In genomic region chrX:7648671-7649304, GRCm38 (mm10) we compare ENCODE assay signal across 8 mouse cellular contexts. TPM values are rescaled to one million over a fixed set of nuclear protein-coding genes. Genes with fewer than 3 reads are reported as not detected.
DNase-seq lines count a peak whose midpoint lies in the region; ATAC-seq and TF ChIP-seq lines count a peak whose summit lies in the region.

No protein-coding gene starts in this region.

- TF ChIP-seq EP300 in lung, postnatal 0 days (IDR thresholded peaks at IDR 0.05): peak; percentile 82

- WGBS in forebrain, embryonic 14.5 days: 37% methylated on average over 25 of the region's 25 CpGs
- WGBS in lung, postnatal 0 days: 10% methylated on average over 25 of the region's 25 CpGs

- peak; percentile 95 for ATAC-seq in G1E (ENCODE audit: extremely low read depth, insufficient number of reproducible peaks, low FRiP score, poor library complexity, severe bottlenecking)
- peak; percentile 96 for ATAC-seq in forebrain, embryonic 14.5 days
- peak; percentile 97 for ATAC-seq in lung, postnatal 0 days

- peak; percentile 80 for DNase-seq in G1E (ENCODE audit: low spot score)
- DNase-seq in cerebellum, adult 11 months: peak; percentile 39
- peak; percentile 96 for DNase-seq in forebrain, embryonic 14.5 days (ENCODE audit: low spot score)
- peak; percentile 77 for DNase-seq in heart, postnatal 25 days (ENCODE audit: low spot score)
- DNase-seq in layer of hippocampus, adult 11-12 months (ENCODE audit: low spot score): peak; percentile 74
- peak; percentile 98 for DNase-seq in lung, postnatal 0 days (ENCODE audit: low spot score)
- DNase-seq in ovary, postnatal 10 days (ENCODE audit: low spot score): peak; percentile 45
- DNase-seq in thymus, postnatal 10 days (ENCODE audit: low spot score in 2 of 2): peak; percentile 67 to 82

- intact Hi-C loops in heart, postnatal 25 days (cut with DNase I): loop anchor here (1.0 to 5.0 kb wide), 3 partner anchors 34 to 76 kb away; partner anchors contain the start of genes Foxp3, Magix and Ppp1r3f

- peaks cover 5% of the 10 kb centered on the region; the same call in 1 of the 2 replicates for H3K27me3 ChIP-seq in G1E (ENCODE audit: insufficient read depth, low read length)
- no peaks in the 10 kb centered on the region for H3K27me3 ChIP-seq in forebrain, embryonic 14.5 days (replicated peaks; ENCODE audit: control insufficient read depth, insufficient read depth, low read length)
- H3K27me3 ChIP-seq in lung, postnatal 0 days (replicated peaks; ENCODE audit: insufficient read depth, low read length): no peaks in the 10 kb centered on the region

- peak overlapping the region; percentile 54 for H3K9ac ChIP-seq in forebrain, embryonic 14.5 days (ENCODE audit: low read length)
- H3K9ac ChIP-seq in lung, postnatal 0 days (replicated peaks; ENCODE audit: low read depth): peak overlapping the region; percentile 36

- peaks cover 15% of the 10 kb centered on the region for H3K4me1 ChIP-seq in G1E (ENCODE audit: insufficient read depth, low read depth, low read length)
- H3K4me1 ChIP-seq in forebrain, embryonic 14.5 days (ENCODE audit: control insufficient read depth, insufficient read depth, low read length): no peaks in the 10 kb centered on the region
- H3K4me1 ChIP-seq in lung, postnatal 0 days (ENCODE audit: insufficient read depth, low read depth, low read length): no peaks in the 10 kb centered on the region

- H3K9me3 ChIP-seq in G1E (replicated peaks): no peaks in the 10 kb centered on the region
- H3K9me3 ChIP-seq in forebrain, embryonic 14.5 days (replicated peaks; ENCODE audit: control insufficient read depth, low read length): no peaks in the 10 kb centered on the region
- H3K9me3 ChIP-seq in lung, postnatal 0 days (ENCODE audit: low read length): no peaks in the 10 kb centered on the region

- H3K4me3 ChIP-seq in G1E (ENCODE audit: low read depth, low read length): peak overlapping the region; percentile 72
- peak overlapping the region; percentile 29 for H3K4me3 ChIP-seq in forebrain, embryonic 14.5 days (ENCODE audit: low read depth, low read length)
- H3K4me3 ChIP-seq in lung, postnatal 0 days (ENCODE audit: low read depth, low read length): peak overlapping the region; percentile 36

- H3K4me2 ChIP-seq in forebrain, embryonic 14.5 days (ENCODE audit: low read length): peak overlapping the region; percentile 48
- H3K4me2 ChIP-seq in lung, postnatal 0 days (replicated peaks; ENCODE audit: low read depth, low read length): peak overlapping the region; percentile 47

- no peak for TF ChIP-seq CTCF in G1E (IDR thresholded peaks at IDR 0.05; ENCODE audit: low read depth, low read length)
- TF ChIP-seq CTCF in lung, postnatal 0 days (IDR thresholded peaks at IDR 0.05): peak; percentile 57

- H3K36me3 ChIP-seq in G1E (replicated peaks): no peaks in the 10 kb centered on the region
- H3K36me3 ChIP-seq in forebrain, embryonic 14.5 days (ENCODE audit: control insufficient read depth, insufficient read depth, low read length): 0 out of 2 replicates have a peak, but pooled peaks cover 8% of the 10 kb centered on the region
- H3K36me3 ChIP-seq in lung, postnatal 0 days (ENCODE audit: insufficient read depth, low read length): no peaks in the 10 kb centered on the region

- peak overlapping the region; percentile 71; the same call in 1 of the 2 replicates for H3K27ac ChIP-seq in forebrain, embryonic 14.5 days (ENCODE audit: low read depth, low read length)
- peak overlapping the region; percentile 84 for H3K27ac ChIP-seq in lung, postnatal 0 days (ENCODE audit: low read length)

RNA-seq across cellular contexts. Expression of gene Prickle3, which starts 8.3 kb away (rescaled TPM):
- total RNA-seq in G1E (2014; fragmentation: Nextera tagmentation) (not detected in 2 replicates), G1E (2017) (0.16 and 0.41 TPM in 2 replicates)
- polyA plus RNA-seq in G1E (2012): 0.04 TPM in 2 replicates
- 0.94 and 1.6 TPM in 2 replicates for polyA plus RNA-seq in forebrain, embryonic 14.5 days (2014; fragmentation: Nextera tagmentation; extraction: Ambion mirVana)
- total RNA-seq in heart, postnatal 25 days (2021): 10 to 100 TPM; 16.5 to 19.9 TPM
- 6.5 and 6.9 TPM in 2 replicates for polyA plus RNA-seq in lung, postnatal 0 days (2015; fragmentation: Nextera tagmentation; extraction: Ambion mirVana)

RNA-seq across cellular contexts. Expression of gene Syp, which starts 10.5 kb away (rescaled TPM):
- total RNA-seq in G1E (2014; fragmentation: Nextera tagmentation): 0.39 and 0.83 TPM in 2 replicates
- 0.49 and 0.58 TPM in 2 replicates for total RNA-seq in G1E (2017)
- 0.22 and 0.38 TPM in 2 replicates for polyA plus RNA-seq in G1E (2012)
- polyA plus RNA-seq in forebrain, embryonic 14.5 days (2014; fragmentation: Nextera tagmentation; extraction: Ambion mirVana): 69.2 and 96.1 TPM in 2 replicates
- total RNA-seq in heart, postnatal 25 days (2021): 1 to 10 TPM; 1.7 to 2.4 TPM
- polyA plus RNA-seq in lung, postnatal 0 days (2015; fragmentation: Nextera tagmentation; extraction: Ambion mirVana): 1.5 and 1.6 TPM in 2 replicates

RNA-seq across cellular contexts. Expression of gene Plp2, which starts 22.4 kb away (rescaled TPM):
- total RNA-seq in G1E (2014; fragmentation: Nextera tagmentation) (129 and 156 TPM in 2 replicates), G1E (2017) (50.9 and 54.9 TPM in 2 replicates)
- 61.2 and 70.2 TPM in 2 replicates for polyA plus RNA-seq in G1E (2012)
- 38.4 and 51.5 TPM in 2 replicates for polyA plus RNA-seq in forebrain, embryonic 14.5 days (2014; fragmentation: Nextera tagmentation; extraction: Ambion mirVana)
- 10 to 100 TPM; 41.6 to 54.1 TPM for total RNA-seq in heart, postnatal 25 days (2021)
- 238 and 242 TPM in 2 replicates for polyA plus RNA-seq in lung, postnatal 0 days (2015; fragmentation: Nextera tagmentation; extraction: Ambion mirVana)

RNA-seq across cellular contexts. Expression of gene Magix, which starts 32.3 kb away (rescaled TPM):
- total RNA-seq in G1E (2014; fragmentation: Nextera tagmentation): not detected in 2 replicates
- total RNA-seq in G1E (2017): 0.12 and 0.27 TPM in 2 replicates
- 0.05 TPM in 1 of 2 replicates, not detected in the other for polyA plus RNA-seq in G1E (2012)
- polyA plus RNA-seq in forebrain, embryonic 14.5 days (2014; fragmentation: Nextera tagmentation; extraction: Ambion mirVana): 0.13 TPM in 1 of 2 replicates, not detected in the other
- 10 to 100 TPM; 24.1 to 26.0 TPM for total RNA-seq in heart, postnatal 25 days (2021)
- 3.5 and 3.7 TPM in 2 replicates for polyA plus RNA-seq in lung, postnatal 0 days (2015; fragmentation: Nextera tagmentation; extraction: Ambion mirVana)

RNA-seq across cellular contexts. Expression of gene Cacna1f, which starts 41.9 kb away (rescaled TPM):
- 0.44 and 0.45 TPM in 2 replicates for total RNA-seq in G1E (2014; fragmentation: Nextera tagmentation)
- 0.66 and 0.99 TPM in 2 replicates for total RNA-seq in G1E (2017)
- polyA plus RNA-seq in G1E (2012): 0.34 and 0.68 TPM in 2 replicates
- polyA plus RNA-seq in forebrain, embryonic 14.5 days (2014; fragmentation: Nextera tagmentation; extraction: Ambion mirVana): not detected in 2 replicates
- not detected for total RNA-seq in heart, postnatal 25 days (2021)
- 0.04 and 0.12 TPM in 2 replicates for polyA plus RNA-seq in lung, postnatal 0 days (2015; fragmentation: Nextera tagmentation; extraction: Ambion mirVana)

Comparison
In these comparisons a context has a peak if more than half of its experiments do, and no peak if none do; other contexts are left out.
1. Peak in every context shown above with its lines: DNase-seq, ATAC-seq, H3K4me3 ChIP-seq and H3K27ac ChIP-seq.
2. DNase-seq: peak in every context shown above with its lines; median percentile 98 in lung, postnatal 0 days; 96 in forebrain, embryonic 14.5 days; 80 in G1E; 77 in heart, postnatal 25 days; 74 in thymus, postnatal 10 days; 74 in layer of hippocampus, adult 11-12 months; 45 in ovary, postnatal 10 days; 39 in cerebellum, adult 11 months.
3. RNA of gene Syp, which starts 10.5 kb away (polyA plus RNA-seq): 69.2 to 96.1 TPM in forebrain, embryonic 14.5 days; 1.5 to 1.6 TPM in lung, postnatal 0 days and 0.22 to 0.38 TPM in G1E; every median in the first group is over 10 times any median in the second.